Mouse (Mus musculus): Measurements from ENCODE around the gene Cryz. TPM values are rescaled to one million over a fixed set of nuclear protein-coding genes. Genes with fewer than 3 reads are reported as not detected.
"Not testable (repeated sequence)": the region's sequence is repeated elsewhere in the genome, so short reads cannot be mapped to it uniquely, and the experiment has no call there.

Cryz gene
- polyA plus RNA-seq, 1 experiment: 13.5 TPM

DNA sequence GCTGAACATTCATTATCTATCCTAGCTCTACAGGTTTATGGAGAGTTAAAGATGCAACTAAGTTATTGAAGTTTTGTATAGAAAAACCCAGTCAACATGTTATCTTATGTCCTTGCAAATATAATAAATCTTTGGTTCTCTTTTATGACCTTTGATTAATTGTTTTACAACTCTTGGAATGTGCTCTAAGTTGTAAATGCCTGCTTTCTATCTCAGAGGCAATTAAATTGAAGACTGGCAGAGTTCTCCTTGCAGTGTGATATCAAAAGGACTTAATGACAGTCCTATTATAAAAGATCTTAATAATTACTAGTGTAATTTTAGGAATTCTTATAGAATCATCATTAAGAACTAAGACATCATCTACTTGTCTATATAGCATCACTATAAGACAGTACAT lies 5.6 kb downstream of the Cryz start:
- peaks cover 2% of the 10 kb centered on the region for H3K4me1 ChIP-seq (ENCODE audit: control insufficient read depth, insufficient read depth, low read length)
- H3K27ac ChIP-seq (ENCODE audit: insufficient read depth, low read length): no peak overlapping the region
- TF ChIP-seq CTCF (IDR thresholded peaks at IDR 0.05; ENCODE audit: extremely low read depth, insufficient read depth, low read length): no peak
- TF ChIP-seq POLR2A (IDR thresholded peaks at IDR 0.05; ENCODE audit: extremely low read depth, insufficient read depth, low read length): no peak
- H3K4me3 ChIP-seq (ENCODE audit: insufficient read depth, low read length): no peak overlapping the region

DNA sequence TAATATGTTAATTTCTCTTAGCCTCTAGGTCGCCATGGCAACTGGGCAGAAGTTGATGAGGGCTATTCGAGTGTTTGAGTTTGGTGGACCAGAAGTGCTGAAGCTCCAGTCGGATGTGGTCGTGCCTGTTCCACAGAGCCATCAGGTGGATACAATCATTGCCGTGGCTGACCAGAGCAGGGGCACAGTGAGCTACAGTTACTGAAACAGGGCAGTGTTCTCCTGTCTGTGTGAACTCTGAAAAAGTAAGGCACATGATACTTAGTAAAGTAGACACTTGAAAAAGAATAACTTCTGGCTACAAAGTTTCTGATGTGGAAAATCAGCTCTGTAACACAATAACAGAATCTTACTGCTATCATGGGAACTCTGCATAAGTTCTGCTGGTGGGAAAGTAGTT lies 8.4 kb downstream of the Cryz start:
- H3K4me1 ChIP-seq (ENCODE audit: control insufficient read depth, insufficient read depth, low read length): no peaks in the 10 kb centered on the region
- TF ChIP-seq POLR2A (IDR thresholded peaks at IDR 0.05; ENCODE audit: extremely low read depth, insufficient read depth, low read length) (no peak), CTCF (IDR thresholded peaks at IDR 0.05; ENCODE audit: extremely low read depth, insufficient read depth, low read length) (no peak)
- H3K4me3 ChIP-seq (ENCODE audit: insufficient read depth, low read length): no peak overlapping the region
- no peak overlapping the region for H3K27ac ChIP-seq (ENCODE audit: insufficient read depth, low read length)

DNA sequence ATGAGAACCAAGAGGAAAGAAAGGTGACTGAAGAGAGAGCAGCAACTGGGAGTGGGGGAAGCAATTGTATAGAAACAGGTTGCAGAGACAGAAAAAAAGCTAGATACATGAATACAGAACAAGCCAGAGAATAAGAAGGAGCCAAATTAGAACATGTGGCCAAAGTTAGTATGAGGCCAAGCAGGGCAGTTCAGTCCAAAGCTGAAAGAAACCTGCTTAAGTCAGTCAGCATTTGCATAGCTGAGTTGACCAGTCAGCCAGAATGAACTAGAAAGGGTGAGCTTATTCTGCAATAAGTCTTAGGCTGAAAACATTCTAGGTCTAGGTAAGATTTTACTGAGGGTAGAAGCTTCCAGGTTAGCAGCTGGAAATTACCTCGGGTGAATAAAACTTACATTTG lies 11.4 kb downstream of the Cryz start:
- Histone ChIP-seq H3K4me3 (ENCODE audit: insufficient read depth, low read length) (no peak overlapping the region), H3K4me1 (ENCODE audit: control insufficient read depth, insufficient read depth, low read length) (no peaks in the 10 kb centered on the region), H3K27ac (ENCODE audit: insufficient read depth, low read length) (no peak overlapping the region)
- TF ChIP-seq CTCF (IDR thresholded peaks at IDR 0.05; ENCODE audit: extremely low read depth, insufficient read depth, low read length) (no peak), POLR2A (IDR thresholded peaks at IDR 0.05; ENCODE audit: extremely low read depth, insufficient read depth, low read length) (no peak)

DNA sequence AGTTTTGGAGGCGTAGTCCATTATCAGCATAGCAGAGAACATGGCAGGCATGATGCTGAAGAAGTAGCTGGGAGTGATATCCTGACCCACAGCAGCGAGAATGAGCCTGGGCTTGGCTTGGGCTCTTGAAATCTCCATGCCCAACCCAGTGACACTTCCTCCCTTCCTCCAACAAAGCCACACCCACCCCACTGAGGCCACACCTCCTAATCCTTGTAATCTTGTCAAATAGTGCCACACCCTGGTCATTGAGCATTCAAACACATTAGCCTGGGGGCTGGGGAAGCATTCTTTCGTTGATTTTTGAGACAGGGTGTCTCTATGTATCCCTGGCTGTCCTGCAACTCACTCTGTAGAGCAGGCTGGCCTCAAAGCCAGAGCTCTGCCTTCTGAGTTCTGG lies 15.4 kb downstream of the Cryz start:
- Histone ChIP-seq H3K27ac (ENCODE audit: insufficient read depth, low read length) (no peak overlapping the region), H3K4me3 (ENCODE audit: insufficient read depth, low read length) (no peak overlapping the region), H3K4me1 (ENCODE audit: control insufficient read depth, insufficient read depth, low read length) (no peaks in the 10 kb centered on the region)
- TF ChIP-seq POLR2A (IDR thresholded peaks at IDR 0.05; ENCODE audit: extremely low read depth, insufficient read depth, low read length) (no peak), CTCF (IDR thresholded peaks at IDR 0.05; ENCODE audit: extremely low read depth, insufficient read depth, low read length) (no peak)

DNA sequence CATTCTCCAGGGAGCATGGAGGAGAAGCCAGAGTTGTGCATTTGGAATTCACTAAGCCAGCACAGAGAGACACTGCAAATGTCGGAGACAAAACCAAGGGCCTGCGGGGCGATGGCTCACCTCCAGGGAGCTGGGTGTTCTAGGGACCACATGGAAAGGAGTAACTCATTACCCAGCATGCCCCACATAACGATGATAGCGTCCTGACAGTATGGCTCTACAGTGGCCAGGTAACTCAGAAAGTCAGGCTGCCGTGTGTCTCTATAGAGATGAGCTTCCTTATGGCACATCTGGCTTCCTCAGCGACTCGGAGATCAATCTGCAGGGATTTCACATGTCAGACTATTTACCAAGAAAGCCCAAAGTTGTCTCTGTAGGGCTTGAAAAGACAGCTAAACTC lies 18.3 kb downstream of the Cryz start:
- Histone ChIP-seq H3K4me1 (ENCODE audit: control insufficient read depth, insufficient read depth, low read length) (no peaks in the 10 kb centered on the region), H3K27ac (ENCODE audit: insufficient read depth, low read length) (no peak overlapping the region), H3K4me3 (ENCODE audit: insufficient read depth, low read length) (no peak overlapping the region)
- TF ChIP-seq CTCF (IDR thresholded peaks at IDR 0.05; ENCODE audit: extremely low read depth, insufficient read depth, low read length): no peak
- TF ChIP-seq POLR2A (IDR thresholded peaks at IDR 0.05; ENCODE audit: extremely low read depth, insufficient read depth, low read length): no peak

DNA sequence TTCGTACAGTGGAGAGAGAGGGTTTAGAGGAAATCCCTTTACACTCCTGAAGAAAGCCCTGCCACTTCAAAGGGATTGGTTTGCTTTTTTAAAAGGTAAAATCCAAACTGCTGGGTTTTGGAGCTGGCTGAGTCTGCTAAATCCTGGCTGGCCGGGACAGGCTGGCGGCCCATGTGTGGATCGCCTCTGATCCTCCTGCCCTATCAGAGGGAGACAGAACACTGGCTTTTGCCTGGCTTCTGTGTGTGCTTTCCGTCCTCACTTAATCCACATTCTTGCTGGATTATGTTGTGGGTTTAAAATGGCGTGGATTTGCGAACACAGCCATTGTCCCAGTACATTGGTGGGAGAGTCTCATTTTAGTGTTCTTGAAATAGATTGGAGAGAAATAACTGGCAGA lies 18.8 kb downstream of the Cryz start:
- Histone ChIP-seq H3K4me3 (ENCODE audit: insufficient read depth, low read length) (no peak overlapping the region), H3K4me1 (ENCODE audit: control insufficient read depth, insufficient read depth, low read length) (no peaks in the 10 kb centered on the region), H3K27ac (ENCODE audit: insufficient read depth, low read length) (no peak overlapping the region)
- TF ChIP-seq POLR2A (IDR thresholded peaks at IDR 0.05; ENCODE audit: extremely low read depth, insufficient read depth, low read length): no peak
- no peak for TF ChIP-seq CTCF (IDR thresholded peaks at IDR 0.05; ENCODE audit: extremely low read depth, insufficient read depth, low read length)

DNA sequence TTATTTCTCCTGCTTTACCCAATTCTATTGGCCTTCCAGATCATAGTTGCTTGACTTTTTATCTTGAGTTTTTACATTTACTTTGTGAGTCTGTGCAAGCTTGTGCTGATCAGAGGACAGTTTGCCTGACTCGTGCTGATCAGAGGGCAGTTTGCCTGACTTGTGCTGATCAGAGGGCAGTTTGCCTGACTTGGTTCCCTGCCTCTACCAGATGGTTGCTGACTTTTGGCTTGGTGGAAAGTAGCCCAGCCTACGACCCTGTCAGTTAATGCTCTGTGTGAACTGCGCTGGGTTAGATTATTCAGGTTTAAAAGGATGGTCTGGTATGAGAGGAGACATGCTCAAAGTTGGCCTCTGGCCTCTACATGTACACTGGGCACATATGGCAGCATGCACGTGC lies 19.6 kb downstream of the Cryz start:
- Histone ChIP-seq H3K27ac (ENCODE audit: insufficient read depth, low read length) (no peak overlapping the region), H3K4me1 (ENCODE audit: control insufficient read depth, insufficient read depth, low read length) (no peaks in the 10 kb centered on the region), H3K4me3 (ENCODE audit: insufficient read depth, low read length) (no peak overlapping the region)
- no peak for TF ChIP-seq CTCF (IDR thresholded peaks at IDR 0.05; ENCODE audit: extremely low read depth, insufficient read depth, low read length)
- no peak for TF ChIP-seq POLR2A (IDR thresholded peaks at IDR 0.05; ENCODE audit: extremely low read depth, insufficient read depth, low read length)

DNA sequence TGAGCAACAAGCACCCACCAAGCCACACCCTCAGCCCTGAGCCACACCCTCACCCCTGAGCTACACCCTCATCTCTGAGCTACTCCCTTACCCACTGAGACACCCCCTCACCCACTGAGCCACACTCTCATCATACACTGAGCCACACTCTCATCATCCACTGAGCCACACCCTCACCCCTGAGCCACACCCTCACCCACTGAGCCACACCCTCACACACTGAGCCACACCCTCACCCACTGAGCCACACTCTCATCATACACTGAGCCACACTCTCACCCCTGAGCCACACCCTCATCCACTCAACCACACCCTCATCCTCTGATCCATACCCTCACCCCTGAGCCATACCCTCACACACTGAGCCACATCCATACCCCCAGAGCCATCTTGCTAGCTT lies 31.8 kb downstream of the Cryz start:
- H3K4me3 ChIP-seq (ENCODE audit: insufficient read depth, low read length): no peak overlapping the region
- no peaks in the 10 kb centered on the region for H3K4me1 ChIP-seq (ENCODE audit: control insufficient read depth, insufficient read depth, low read length)
- TF ChIP-seq CTCF (IDR thresholded peaks at IDR 0.05; ENCODE audit: extremely low read depth, insufficient read depth, low read length): no peak
- H3K27ac ChIP-seq (ENCODE audit: insufficient read depth, low read length): no peak overlapping the region

DNA sequence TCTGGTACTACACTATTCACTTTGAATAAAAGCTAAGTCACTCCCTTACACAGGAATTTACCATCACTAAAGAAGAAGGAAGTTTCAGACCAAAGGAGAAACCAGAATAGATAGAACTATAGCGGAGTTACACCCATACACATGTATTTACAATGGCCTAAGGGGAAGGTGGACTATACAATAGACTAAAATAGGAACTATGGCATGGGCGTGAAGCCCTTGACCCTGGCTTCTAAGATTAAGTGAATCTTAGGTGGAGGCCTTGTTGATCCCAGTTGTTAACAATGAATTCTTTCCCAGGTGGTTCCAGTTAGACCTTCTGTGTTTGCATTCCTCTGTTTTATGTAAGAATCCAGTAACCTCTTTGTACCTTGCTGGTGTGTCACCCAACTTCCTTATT lies 34.8 kb downstream of the Cryz start:
- H3K4me1 ChIP-seq (ENCODE audit: control insufficient read depth, insufficient read depth, low read length); H3K4me3 ChIP-seq (ENCODE audit: insufficient read depth, low read length); H3K27ac ChIP-seq (ENCODE audit: insufficient read depth, low read length): not testable (repeated sequence)

DNA sequence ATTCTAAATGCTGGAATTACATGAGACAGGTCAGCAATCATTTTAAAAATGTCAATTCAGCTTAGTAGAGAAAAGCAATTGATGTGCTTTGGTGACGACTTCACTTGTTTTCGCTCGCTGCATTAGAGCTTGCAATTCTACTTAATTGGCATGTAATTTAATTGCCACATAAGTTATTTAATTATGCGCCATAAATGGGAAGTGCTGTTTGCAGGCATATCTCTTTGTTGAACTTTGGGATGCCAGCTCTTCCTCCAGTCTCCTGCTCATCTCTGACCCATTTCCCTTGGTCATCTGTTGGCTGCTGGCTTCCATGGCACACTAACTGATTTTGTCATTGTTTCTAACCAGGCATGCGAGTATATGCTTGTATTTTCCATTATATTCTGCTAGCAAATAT lies 36.6 kb downstream of the Cryz start:
- Histone ChIP-seq H3K27ac (ENCODE audit: insufficient read depth, low read length) (no peak overlapping the region), H3K4me3 (ENCODE audit: insufficient read depth, low read length) (no peak overlapping the region), H3K4me1 (ENCODE audit: control insufficient read depth, insufficient read depth, low read length) (no peaks in the 10 kb centered on the region)
- TF ChIP-seq POLR2A (IDR thresholded peaks at IDR 0.05; ENCODE audit: extremely low read depth, insufficient read depth, low read length) (no peak), CTCF (IDR thresholded peaks at IDR 0.05; ENCODE audit: extremely low read depth, insufficient read depth, low read length) (no peak)
